Mouse (Mus musculus): Measurements from ENCODE around the gene Sec24c. TPM values are rescaled to one million over a fixed set of nuclear protein-coding genes. Genes with fewer than 3 reads are reported as not detected.
A peak's percentile ranks its signal among the peaks of the same experiment; 100 is the strongest.

Gene Sec24c
- polyA plus RNA-seq, 1 experiment from 2014 or later, result 93.8 TPM

DNA sequence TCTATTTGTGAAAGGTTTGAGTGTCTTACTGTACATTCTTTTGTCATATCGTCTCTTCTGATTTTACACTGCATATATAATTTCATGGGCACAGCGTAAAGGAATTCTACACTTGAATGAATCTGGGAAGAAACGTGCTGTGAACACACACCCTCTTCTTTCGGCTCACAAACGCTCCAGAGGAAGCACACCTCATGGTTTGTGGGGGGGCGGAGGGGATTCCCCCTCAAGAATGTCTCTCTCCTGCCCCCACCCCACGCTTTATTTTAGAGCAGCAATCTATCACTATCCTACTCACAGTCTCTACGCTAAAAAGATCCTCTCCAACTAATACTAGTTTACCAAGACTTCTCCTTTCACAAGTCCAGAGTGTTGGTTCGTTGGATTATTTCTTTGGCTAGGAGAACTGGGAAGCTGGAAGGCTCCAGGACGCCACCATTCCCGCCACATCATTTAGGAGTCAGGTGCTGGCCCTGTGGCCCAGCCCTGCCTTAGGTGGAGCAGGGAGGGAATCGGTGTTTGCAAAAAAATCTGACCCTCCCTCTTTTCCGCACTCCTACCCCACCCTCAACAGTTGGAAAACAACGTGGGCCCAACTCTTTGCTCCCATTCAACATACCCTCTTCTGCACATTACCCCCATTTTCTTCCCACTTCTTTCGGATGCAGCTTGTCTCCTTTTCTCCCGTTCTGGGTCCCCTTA, 34.0 kb upstream of the Sec24c start:
- H3K9ac ChIP-seq (ENCODE audit: low read depth, low read length), result peak overlapping the region; percentile 97
- peak overlapping the region; percentile 69 for H3K4me2 ChIP-seq (replicated peaks; ENCODE audit: low read depth, low read length)
- H3K4me1 ChIP-seq (ENCODE audit: control insufficient read depth, insufficient read depth, low read length), result no peaks in the 10 kb centered on the region
- no peaks in the 10 kb centered on the region for H3K36me3 ChIP-seq (ENCODE audit: control insufficient read depth, insufficient read depth, low read length)
- peak overlapping the region; percentile 56 for H3K27ac ChIP-seq (ENCODE audit: low read depth, low read length)
- ATAC-seq (ENCODE audit: low FRiP score, low TSS enrichment), result peak; percentile 59
- H3K9me3 ChIP-seq (ENCODE audit: control insufficient read depth, low read length), result no peaks in the 10 kb centered on the region
- H3K4me3 ChIP-seq (ENCODE audit: low read length), result peak overlapping the region; percentile 79
- H3K27me3 ChIP-seq (ENCODE audit: control insufficient read depth, insufficient read depth, low read length), result no peaks in the 10 kb centered on the region
- 2% methylated on average over 16 of the region's 16 CpGs for WGBS

DNA sequence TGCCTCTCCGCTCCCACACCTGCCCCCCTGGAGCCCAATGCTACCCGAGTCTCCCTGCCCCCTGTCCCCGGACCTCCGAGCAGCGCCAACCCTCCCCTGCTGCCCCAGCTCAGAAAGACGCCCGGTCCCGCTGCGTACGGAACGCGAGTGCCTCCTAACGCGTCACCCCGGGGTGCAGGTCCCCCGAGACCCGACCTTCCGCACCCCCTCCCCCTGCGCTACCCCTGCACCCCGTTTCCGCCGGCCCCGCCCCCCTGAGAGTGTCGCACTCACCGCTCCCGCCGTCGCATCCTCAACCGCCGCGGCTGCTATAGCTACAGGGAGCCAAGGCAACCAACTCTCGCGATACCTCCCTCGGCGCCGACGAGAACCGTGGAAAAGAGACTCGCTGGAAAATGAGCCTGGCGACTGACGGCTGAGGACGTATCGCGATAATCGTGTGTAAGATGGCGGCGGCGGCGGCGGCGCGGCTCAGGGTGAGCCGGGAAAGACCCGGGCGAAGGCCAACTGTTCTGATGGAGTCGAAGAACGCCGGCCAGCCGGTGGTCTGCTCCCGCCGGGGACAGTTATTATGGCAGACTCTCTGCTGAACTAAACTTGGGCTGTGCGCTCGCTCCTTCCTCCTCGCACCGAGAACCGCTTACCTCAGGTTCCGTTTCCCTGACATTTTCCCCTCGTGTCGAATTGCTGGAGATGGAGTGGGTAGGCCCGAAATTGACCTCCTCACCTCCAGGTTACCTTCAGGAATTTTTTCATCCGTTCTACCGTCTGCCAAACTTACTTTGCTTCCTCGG, 33.3 kb upstream of the Sec24c start, which contains the start of gene Usp54:
Usp54 (minus strand) TSS at position 420 of the 794 bp plus-strand sequence.
- H3K27me3 ChIP-seq (ENCODE audit: control insufficient read depth, insufficient read depth, low read length), result no peaks in the 10 kb centered on the region
- no peaks in the 10 kb centered on the region for H3K4me1 ChIP-seq (ENCODE audit: control insufficient read depth, insufficient read depth, low read length)
- peak; percentile 95 for ATAC-seq (ENCODE audit: low FRiP score, low TSS enrichment)
- peak within 1 kb of the TSS; percentile 95 for H3K27ac ChIP-seq (ENCODE audit: low read depth, low read length)
- no peaks in the 10 kb centered on the region for H3K9me3 ChIP-seq (ENCODE audit: control insufficient read depth, low read length)
- WGBS, result under 1% methylated on average over 73 of the region's 73 CpGs
- peak within 1 kb of the TSS; percentile 79 for H3K4me3 ChIP-seq (ENCODE audit: low read length)
- peak within 1 kb of the TSS; percentile 97 for H3K9ac ChIP-seq (ENCODE audit: low read depth, low read length)
- no peaks in the 10 kb centered on the region for H3K36me3 ChIP-seq (ENCODE audit: control insufficient read depth, insufficient read depth, low read length)
- H3K4me2 ChIP-seq (replicated peaks; ENCODE audit: low read depth, low read length), result peak within 1 kb of the TSS; percentile 69

- Histone ChIP-seq H3K36me3 (ENCODE audit: control insufficient read depth, insufficient read depth, low read length) (no peaks in the 10 kb centered on the region), H3K27me3 (ENCODE audit: control insufficient read depth, insufficient read depth, low read length) (no peaks in the 10 kb centered on the region), H3K27ac (ENCODE audit: low read depth, low read length) (peak overlapping the region; percentile 95), H3K4me2 (replicated peaks; ENCODE audit: low read depth, low read length) (peak overlapping the region; percentile 69), H3K4me3 (ENCODE audit: low read length) (peak overlapping the region; percentile 79), H3K4me1 (ENCODE audit: control insufficient read depth, insufficient read depth, low read length) (no peaks in the 10 kb centered on the region), H3K9me3 (ENCODE audit: control insufficient read depth, low read length) (no peaks in the 10 kb centered on the region), H3K9ac (ENCODE audit: low read depth, low read length) (peak overlapping the region; percentile 97)
- no peak for ATAC-seq (ENCODE audit: low FRiP score, low TSS enrichment)
- WGBS, result 19% methylated on average over 10 of the region's 10 CpGs
Observed at GRCm38 (mm10) chr14:20641438-20641875, 32.7 kb upstream of the Sec24c start.

DNA sequence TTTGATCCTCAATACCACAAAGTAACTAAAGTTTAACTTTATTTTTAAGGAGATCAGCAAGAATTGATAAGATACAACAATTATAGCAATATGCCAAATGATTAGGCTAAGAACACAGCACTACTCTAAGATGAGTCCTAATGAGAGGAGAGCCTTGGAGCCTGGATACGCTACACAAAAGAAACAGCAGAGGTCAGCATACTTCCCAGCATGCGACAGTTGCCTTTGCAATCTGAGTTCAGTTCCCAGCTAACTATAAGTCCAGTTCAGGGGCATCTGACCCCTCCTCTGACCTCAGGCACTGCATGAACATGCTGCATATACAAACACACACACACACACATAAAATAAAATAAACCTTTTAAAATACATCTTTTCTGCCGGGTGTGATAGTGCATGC, 28.6 kb upstream of the Sec24c start:
- no peak for ATAC-seq (ENCODE audit: low FRiP score, low TSS enrichment)
- no peaks in the 10 kb centered on the region for H3K36me3 ChIP-seq (ENCODE audit: control insufficient read depth, insufficient read depth, low read length)
- H3K27ac ChIP-seq (ENCODE audit: low read depth, low read length), result no peak overlapping the region
- no peaks in the 10 kb centered on the region for H3K9me3 ChIP-seq (ENCODE audit: control insufficient read depth, low read length)
- no peak overlapping the region for H3K4me2 ChIP-seq (replicated peaks; ENCODE audit: low read depth, low read length)
- H3K4me3 ChIP-seq (ENCODE audit: low read length), result no peak overlapping the region
- H3K27me3 ChIP-seq (ENCODE audit: control insufficient read depth, insufficient read depth, low read length), result no peaks in the 10 kb centered on the region
- WGBS, result 51% methylated on average over 3 of the region's 3 CpGs
- no peak overlapping the region for H3K9ac ChIP-seq (ENCODE audit: low read depth, low read length)
- no peaks in the 10 kb centered on the region for H3K4me1 ChIP-seq (ENCODE audit: control insufficient read depth, insufficient read depth, low read length)

DNA sequence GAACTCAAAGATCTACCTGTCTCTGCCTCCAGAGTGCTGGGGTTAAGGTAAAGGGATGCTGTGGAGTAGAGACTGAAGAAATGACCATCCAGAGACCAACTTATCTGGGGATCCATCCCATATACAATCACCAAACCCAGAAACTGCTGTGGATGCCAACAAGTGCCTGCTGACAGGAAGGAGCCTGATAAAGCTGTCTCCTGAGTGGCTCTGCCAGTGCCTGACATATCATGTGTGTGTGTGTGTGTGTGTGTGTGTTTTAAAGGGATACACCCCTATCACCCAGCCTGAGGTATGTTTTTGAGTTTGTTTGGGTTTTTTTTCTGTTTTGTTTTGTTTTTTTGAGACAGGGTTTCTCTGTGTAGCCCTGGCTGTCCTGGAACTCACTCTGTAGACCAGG, 27.7 kb upstream of the Sec24c start:
- Histone ChIP-seq H3K4me3 (ENCODE audit: low read length) (no peak overlapping the region), H3K4me1 (ENCODE audit: control insufficient read depth, insufficient read depth, low read length) (no peaks in the 10 kb centered on the region), H3K27ac (ENCODE audit: low read depth, low read length) (no peak overlapping the region), H3K36me3 (ENCODE audit: control insufficient read depth, insufficient read depth, low read length) (no peaks in the 10 kb centered on the region), H3K4me2 (replicated peaks; ENCODE audit: low read depth, low read length) (no peak overlapping the region), H3K9me3 (ENCODE audit: control insufficient read depth, low read length) (no peaks in the 10 kb centered on the region), H3K27me3 (ENCODE audit: control insufficient read depth, insufficient read depth, low read length) (no peaks in the 10 kb centered on the region), H3K9ac (ENCODE audit: low read depth, low read length) (no peak overlapping the region)
- ATAC-seq (ENCODE audit: low FRiP score, low TSS enrichment), result no peak

GRCm38 (mm10) chr14:20651000-20651399, 23.1 kb upstream of the Sec24c start:
- no peak for ATAC-seq (ENCODE audit: low FRiP score, low TSS enrichment)
- H3K4me2 ChIP-seq (replicated peaks; ENCODE audit: low read depth, low read length), result no peak overlapping the region
- no peaks in the 10 kb centered on the region for H3K27me3 ChIP-seq (ENCODE audit: control insufficient read depth, insufficient read depth, low read length)
- no peaks in the 10 kb centered on the region for H3K4me1 ChIP-seq (ENCODE audit: control insufficient read depth, insufficient read depth, low read length)
- H3K4me3 ChIP-seq (ENCODE audit: low read length), result no peak overlapping the region
- WGBS, result 66% methylated on average over 2 of the region's 2 CpGs
- no peak overlapping the region for H3K9ac ChIP-seq (ENCODE audit: low read depth, low read length)
- H3K36me3 ChIP-seq (ENCODE audit: control insufficient read depth, insufficient read depth, low read length), result no peaks in the 10 kb centered on the region
- no peaks in the 10 kb centered on the region for H3K9me3 ChIP-seq (ENCODE audit: control insufficient read depth, low read length)
- no peak overlapping the region for H3K27ac ChIP-seq (ENCODE audit: low read depth, low read length)

DNA sequence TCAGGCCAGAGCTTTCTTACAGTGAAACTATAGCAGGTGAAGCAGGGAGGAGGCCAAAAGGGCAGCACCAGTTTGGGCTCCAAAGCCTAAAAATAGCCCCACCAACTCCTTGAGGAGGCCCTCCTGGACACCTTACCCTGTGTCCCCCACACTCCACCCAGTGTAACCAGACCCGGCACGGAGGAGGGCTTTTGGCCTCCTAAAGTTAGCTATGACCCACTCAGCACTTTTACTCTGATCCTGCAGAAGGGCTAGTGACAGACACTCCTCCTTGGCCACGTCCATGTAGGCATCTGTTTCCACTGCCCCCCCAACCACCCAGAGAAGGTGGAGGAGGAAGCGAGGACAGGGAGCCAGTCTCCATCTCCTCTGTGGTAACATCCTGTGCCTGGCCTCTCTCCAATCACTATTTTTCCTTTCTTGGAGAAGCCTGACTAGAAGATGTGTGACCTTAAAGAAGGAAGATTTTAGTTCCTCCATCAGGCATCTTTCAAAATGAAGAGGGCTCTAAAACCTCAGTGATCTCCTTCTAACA, 22.3 kb upstream of the Sec24c start:
- H3K36me3 ChIP-seq (ENCODE audit: control insufficient read depth, insufficient read depth, low read length), result no peaks in the 10 kb centered on the region
- no peak overlapping the region for H3K27ac ChIP-seq (ENCODE audit: low read depth, low read length)
- no peaks in the 10 kb centered on the region for H3K27me3 ChIP-seq (ENCODE audit: control insufficient read depth, insufficient read depth, low read length)
- no peaks in the 10 kb centered on the region for H3K9me3 ChIP-seq (ENCODE audit: control insufficient read depth, low read length)
- ATAC-seq (ENCODE audit: low FRiP score, low TSS enrichment), result no peak
- H3K9ac ChIP-seq (ENCODE audit: low read depth, low read length), result no peak overlapping the region
- 29% methylated on average over 4 of the region's 4 CpGs for WGBS
- no peak overlapping the region for H3K4me3 ChIP-seq (ENCODE audit: low read length)
- no peaks in the 10 kb centered on the region; the same call in 1 of the 2 replicates for H3K4me1 ChIP-seq (ENCODE audit: control insufficient read depth, insufficient read depth, low read length)
- no peak overlapping the region for H3K4me2 ChIP-seq (replicated peaks; ENCODE audit: low read depth, low read length)

DNA sequence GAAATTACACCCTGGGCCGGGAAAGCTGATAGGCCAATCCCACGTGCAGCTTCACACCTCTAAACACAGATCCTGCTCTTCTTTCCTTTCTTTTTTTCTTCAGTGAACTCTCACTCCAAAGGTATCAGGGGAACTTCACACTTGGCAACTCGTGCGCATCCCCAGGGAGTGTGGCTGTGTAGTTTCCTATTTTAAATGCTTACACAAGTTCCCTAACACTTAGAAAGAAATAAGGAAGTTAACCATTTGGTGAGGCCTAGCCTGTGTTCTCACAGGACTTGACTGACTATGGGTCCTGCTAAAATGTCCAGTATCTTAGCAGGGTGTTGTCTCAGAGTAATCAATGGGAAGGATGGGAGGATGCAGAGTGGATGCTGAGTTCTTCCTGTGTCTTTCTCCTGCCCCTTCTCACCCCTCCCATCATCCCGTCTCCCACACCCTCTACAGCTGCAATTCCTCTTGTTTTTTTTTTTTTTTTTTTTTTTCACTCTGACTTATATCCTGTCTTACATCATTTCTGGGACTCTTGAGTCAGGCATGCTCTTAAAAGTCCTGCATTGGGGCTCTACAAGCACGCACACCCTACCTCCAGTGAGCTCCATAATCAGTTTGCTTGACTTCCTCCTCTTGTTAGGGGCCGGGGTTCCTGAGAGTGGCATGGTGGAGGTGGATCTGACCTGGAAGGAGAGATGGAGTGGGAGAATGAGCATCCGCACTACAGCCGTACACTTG, 19.3 kb upstream of the Sec24c start:
- WGBS, result 60% methylated on average over 9 of the region's 9 CpGs
- H3K9me3 ChIP-seq (ENCODE audit: control insufficient read depth, low read length), result no peaks in the 10 kb centered on the region

More for the DNA sequence above, 19.3 kb upstream of the Sec24c start:
- Histone ChIP-seq H3K4me1 (ENCODE audit: control insufficient read depth, insufficient read depth, low read length) (no peaks in the 10 kb centered on the region; the same call in 1 of the 2 replicates), H3K36me3 (ENCODE audit: control insufficient read depth, insufficient read depth, low read length) (no peaks in the 10 kb centered on the region), H3K27me3 (ENCODE audit: control insufficient read depth, insufficient read depth, low read length) (no peaks in the 10 kb centered on the region), H3K27ac (ENCODE audit: low read depth, low read length) (no peak overlapping the region), H3K4me2 (replicated peaks; ENCODE audit: low read depth, low read length) (no peak overlapping the region), H3K4me3 (ENCODE audit: low read length) (no peak overlapping the region), H3K9ac (ENCODE audit: low read depth, low read length) (no peak overlapping the region)
- ATAC-seq (ENCODE audit: low FRiP score, low TSS enrichment), result no peak
